Mouse (Mus musculus) bone marrow, adult 2 months (tissue): ENCODE results near the gene Gm45713.

Experiments used
- CTCF ChIP-seq: fragments of 200-500 bp; IDR thresholded peaks from 2 replicates; pipeline ENCODE4 v1.5.1; 2011; ENCODE audit warnings: low read length, control low read depth; ENCODE audit not compliant: control insufficient read depth, insufficient read depth
- POLR2A ChIP-seq: fragments of 200-500 bp; IDR thresholded peaks from 2 replicates; pipeline ENCODE4 v1.6.1; 2011; ENCODE audit warnings: low read depth, mild to moderate bottlenecking, control low read depth, low read length, borderline replicate concordance; ENCODE audit not compliant: control insufficient read depth

DNA sequence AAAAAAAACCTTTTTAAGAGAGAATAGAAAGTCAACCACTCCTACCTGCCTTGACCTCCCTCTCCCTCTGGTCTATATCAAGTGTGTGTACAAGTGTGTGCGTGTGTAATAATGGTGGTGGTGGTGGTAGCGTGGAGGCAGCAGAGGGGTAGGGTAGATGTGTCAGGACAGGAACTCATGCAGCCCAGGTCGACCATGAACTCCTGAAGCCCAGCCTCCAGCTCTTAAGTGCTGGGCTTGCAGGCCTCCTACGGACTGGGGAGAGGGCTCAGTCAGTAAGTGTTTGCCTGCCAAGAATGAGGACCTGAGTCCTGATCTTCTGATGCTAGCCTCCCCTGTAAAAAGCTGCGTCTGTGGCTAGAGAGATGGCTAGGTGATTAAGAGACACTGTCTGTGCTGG lies 31.1 kb downstream of the Gm45713 start:
- no peak for TF ChIP-seq CTCF
- no peak for TF ChIP-seq POLR2A
